Mouse (Mus musculus): Measurements from ENCODE around the gene Ppp1r3d.

GRCm38 (mm10) chr2:178454664-178455516 lies 40.6 kb upstream of the Ppp1r3d start:
- no peak for TF ChIP-seq CTCF (IDR thresholded peaks at IDR 0.05; ENCODE audit: low read depth)
- TF ChIP-seq EP300 (IDR thresholded peaks at IDR 0.05; ENCODE audit: low read depth): no peak

Measured in liver, postnatal 0 days (tissue).